Mouse (Mus musculus): ENCODE measurements around the gene Brca1.
"Not testable (repeated sequence)": the region's sequence is repeated elsewhere in the genome, so short reads cannot be mapped to it uniquely, and the experiment has no call there.

The Brca1 gene

DNA sequence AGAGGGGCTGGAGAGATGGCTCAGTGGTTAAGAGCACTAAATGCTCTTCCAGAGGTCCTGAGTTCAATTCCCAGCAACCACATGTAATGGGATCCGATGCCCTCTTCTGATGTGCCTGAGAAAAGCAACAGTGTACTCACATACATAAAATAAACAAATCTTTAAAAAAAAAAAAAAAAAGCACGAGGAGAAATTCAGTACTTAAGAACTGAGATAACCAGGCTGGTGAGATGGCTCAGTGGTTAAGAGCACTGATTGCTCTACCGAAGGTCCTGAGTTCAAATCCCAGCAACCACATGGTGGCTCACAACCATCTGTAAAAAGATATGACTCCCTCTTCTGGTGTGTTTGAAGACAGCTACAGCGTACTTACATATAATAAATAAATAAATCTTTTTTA lies 102.2 kb downstream of the Brca1 start:
- not testable (repeated sequence) for DNase-seq (ENCODE audit: extremely low spot score)

DNA sequence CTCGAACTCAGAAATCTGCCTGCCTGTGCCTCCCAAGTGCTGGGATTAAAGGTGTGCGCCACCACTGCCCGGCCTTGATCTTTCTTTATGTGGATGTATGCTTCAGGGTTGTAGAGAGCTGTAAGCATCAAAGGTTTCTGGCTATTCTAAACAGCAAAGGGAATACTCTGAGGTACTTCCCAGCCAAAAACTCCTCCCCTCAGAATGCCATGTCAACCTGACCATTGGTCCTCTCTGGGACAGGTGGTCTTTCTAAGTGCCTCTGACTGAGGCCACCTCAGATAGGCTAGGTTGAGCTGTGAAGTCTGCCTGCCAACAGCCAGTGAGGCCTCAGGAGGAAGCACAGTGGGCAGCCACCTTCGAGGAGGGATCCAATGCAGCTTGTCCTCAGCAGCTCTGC lies 102.9 kb downstream of the Brca1 start:
- DNase-seq (ENCODE audit: extremely low spot score) = no peak

DNA sequence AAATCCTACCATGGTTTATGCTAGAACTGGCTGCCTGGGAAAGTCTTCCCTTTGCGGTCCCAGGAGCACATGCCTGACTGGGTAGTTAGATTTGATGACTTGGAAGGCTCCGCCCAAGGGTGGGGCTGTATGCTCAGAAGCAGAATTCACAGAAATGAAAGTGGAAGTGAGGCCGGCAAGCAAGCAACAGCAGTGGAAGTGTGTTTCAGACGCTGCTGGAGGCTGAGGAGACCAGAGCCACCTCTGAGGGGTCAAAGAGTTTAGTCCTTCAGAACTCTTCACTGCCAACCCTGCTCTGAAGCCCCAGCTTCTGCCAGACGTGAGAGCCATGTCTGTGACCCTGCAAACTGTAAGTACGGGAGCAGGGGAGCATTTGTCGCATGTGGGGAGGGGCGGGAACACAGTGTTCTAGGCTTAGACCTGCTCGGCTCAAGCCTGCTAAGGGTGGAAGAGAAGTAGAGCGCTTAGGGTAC lies 103.4 kb downstream of the Brca1 start, which contains the start of gene Ifi35:
TSS of gene Ifi35 (plus strand) at position 134 of the 473 bp plus-strand sequence.
- no peak for DNase-seq (ENCODE audit: extremely low spot score)

DNA sequence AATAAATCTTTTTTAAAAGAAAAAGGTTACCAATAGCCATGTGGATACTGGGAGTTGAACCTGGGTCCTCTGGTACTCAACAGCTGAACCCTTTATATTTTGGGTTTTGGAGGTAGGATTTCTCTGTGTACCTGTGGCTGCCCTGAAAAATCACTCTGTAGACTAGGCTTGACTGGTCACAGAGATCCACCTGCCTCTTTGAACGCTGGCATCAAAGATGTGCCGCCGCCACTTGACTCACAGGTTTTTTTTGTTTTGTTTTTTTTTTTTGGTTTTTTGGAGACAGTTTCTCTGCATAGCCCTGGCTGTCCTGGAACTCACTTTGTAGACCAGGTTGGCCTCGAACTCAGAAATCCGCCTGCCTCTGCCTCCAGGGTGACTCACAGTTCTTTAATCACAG lies 104.0 kb downstream of the Brca1 start:
- DNase-seq (ENCODE audit: extremely low spot score) = no peak

DNA sequence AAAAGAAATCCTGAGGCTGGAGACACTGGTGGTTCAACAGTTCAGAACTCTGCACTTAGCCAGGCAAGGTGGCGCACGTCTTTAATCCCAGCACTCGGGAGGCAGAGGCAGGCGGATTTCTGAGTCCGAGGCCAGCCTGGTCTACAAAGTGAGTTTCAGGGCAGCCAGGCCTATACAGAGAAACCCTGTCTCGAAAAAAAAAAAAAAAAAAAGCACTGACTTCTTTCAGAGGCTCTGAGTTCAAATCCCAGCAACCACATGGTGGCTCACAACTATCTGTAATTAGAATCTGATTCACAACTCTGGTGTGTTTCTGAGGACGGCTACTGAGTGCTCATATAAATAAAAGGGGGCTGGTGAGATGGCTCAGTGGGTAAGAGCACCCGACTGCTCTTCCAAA lies 104.9 kb downstream of the Brca1 start:
- DNase-seq (ENCODE audit: extremely low spot score) = not testable (repeated sequence)

DNA sequence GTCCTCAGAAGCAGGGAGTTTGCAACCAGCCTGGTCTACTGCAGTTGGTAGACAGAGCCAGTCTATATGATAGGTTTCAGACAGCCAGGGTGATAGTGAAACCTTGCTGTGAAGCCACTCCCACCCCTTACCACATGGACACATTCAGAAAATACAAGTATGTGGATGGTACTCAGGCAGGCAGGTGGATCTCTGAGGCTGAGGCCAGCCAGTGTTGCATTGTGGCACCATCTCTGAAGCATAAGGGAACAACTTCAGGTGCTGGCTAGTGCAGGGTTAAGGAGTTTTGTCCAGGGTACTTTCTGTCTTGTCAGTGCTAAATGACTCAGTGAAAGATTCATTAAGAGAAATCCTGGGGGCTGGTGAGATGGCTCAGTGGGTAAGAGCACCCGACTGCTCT lies 105.4 kb downstream of the Brca1 start:
- no peak for DNase-seq (ENCODE audit: extremely low spot score)

DNA sequence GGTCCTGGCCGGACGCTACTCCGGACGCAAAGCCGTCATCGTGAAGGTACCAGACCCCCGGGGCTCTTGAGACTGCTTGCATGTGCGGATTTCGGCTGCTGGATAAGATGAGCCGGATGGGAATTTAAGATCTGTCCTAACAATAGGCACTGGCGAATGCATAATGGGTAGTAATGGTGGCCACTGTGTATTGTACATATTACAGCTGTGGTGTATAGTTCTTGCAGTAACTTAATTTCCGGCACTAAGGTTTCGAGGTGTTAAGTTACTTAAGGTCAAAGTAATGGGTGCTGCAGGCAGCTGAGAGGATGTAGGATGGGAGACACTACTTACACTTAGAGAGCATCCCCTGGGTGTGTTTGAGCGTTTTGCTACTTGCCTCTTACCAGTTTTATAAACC lies 109.0 kb downstream of the Brca1 start:
- DNase-seq (ENCODE audit: extremely low spot score) = peak; percentile 49

DNA sequence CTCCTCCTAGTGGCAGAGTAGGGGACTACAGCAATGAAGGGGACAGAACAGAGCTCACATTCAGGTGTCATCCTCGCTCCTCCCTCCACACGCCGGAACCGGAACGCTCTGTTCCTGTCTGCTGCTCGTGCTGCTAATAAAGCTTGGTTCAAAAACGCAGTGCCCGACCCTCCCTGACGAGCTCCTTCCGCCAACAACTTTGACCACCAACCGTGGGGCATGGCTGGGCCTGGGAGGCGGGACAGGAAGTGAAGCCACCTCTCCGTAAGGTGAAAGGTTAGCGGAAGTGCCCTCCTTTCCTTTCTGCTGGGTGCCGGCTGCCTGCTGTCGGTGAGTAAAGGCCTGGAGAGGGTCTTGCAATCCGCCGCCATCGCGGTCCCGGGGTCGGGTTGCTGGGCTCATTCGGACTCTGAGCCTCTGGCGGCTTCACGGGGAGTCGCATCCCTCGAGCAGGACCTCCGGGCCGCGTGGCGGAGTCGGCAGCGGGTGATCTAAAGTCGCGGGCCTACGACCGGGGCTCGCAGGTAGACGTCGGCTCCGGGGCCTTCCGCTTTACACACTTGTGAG lies 109.5 kb downstream of the Brca1 start, which contains the start of gene Rpl27:
TSS of gene Rpl27 (plus strand) at position 172 of the 567 bp plus-strand sequence.
- peak; percentile 98 for DNase-seq (ENCODE audit: extremely low spot score)

DNA sequence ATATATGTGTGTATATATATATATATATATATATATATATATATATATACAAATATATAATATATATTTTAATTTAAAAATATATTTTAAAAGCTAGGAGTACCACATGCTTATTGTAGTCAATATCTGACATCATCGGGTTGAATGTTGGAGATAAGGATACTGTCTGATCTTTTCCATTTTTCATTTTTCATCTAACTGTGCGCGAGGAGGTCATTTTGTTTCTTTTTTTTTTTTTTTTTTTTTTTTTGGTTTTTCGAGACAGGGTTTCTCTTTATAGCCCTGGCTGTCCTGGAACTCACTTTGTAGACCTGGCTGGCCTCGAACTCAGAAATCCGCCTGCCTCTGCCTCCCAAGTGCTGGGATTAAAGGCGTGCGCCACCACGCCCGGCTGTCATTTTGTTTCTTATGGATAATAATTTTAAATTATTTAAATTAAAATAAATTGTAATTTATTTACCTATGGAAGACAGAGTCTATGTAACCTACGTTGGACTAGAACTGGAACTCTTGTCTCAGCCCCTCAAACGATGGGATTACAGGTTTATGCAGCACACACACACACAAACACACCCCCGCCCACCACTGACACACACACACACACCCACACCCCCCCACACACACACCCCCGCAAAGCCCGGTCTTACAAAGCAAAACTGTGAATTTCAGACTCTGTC lies 110.2 kb downstream of the Brca1 start:
- not testable (repeated sequence) for DNase-seq (ENCODE audit: extremely low spot score)
